Mouse (Mus musculus): ENCODE results near the gene Zfp541.

DNA sequence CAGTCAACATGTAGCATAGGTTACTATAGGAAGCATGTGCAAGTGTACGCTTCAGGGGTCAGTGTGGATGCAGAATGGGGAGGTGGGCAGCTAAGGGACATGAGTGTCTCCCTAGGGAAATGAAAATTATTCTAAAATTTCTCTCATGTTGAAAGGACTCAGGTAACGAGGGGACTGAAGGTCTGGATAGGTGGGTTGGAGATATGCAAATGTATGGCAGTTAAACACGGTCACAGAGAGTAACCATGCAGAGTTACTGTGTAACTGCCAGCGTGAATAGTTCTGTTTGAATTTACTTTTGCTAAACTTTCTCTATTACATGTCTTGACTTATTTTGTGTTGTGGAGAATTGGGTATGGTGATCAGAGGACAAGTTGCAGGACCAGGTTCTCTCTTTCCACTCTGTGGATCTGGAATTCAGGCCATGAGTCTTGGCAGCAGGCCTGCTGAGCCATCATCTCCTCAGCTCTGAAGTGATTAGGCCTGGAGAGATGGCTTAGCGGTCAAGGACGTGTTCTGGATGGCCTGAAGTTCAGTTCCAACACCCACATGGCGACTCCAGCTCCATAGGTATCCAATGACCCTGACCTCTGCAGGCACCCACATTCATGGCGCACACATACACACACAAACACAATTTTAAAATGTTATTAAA, 47.0 kb upstream of the Zfp541 start:
- TF ChIP-seq CTCF (IDR thresholded peaks at IDR 0.05; ENCODE audit: control insufficient read depth, insufficient read depth, insufficient read length) = no peak
- TF ChIP-seq CEBPB (IDR thresholded peaks at IDR 0.05; ENCODE audit: low read depth) = no peak
- TF ChIP-seq MYOD1 (IDR thresholded peaks at IDR 0.05; ENCODE audit: control insufficient read depth, insufficient read length, low read depth) = no peak
- no peak for TF ChIP-seq MYOG (IDR thresholded peaks at IDR 0.05; ENCODE audit: control insufficient read depth, extremely low read depth, insufficient read length)
- no peak for TF ChIP-seq USF1 (IDR thresholded peaks at IDR 0.05; ENCODE audit: low read depth)

Measured in C2C12 (cell line).